Mouse (Mus musculus) lung, adult 10 weeks (tissue): Measurements from ENCODE around the gene Traf3. TPM values are rescaled to one million over a fixed set of nuclear protein-coding genes. Genes with fewer than 3 reads are reported as not detected.

Experiments
- polyA plus RNA-seq: library from polyadenylated mRNA; stranded (reverse); fragments of 350-450 nt; fragmentation: Illumina TruSeq; extraction: RNeasy Lipid Tissue Mini Kit (QIAGEN cat#74804); gene quantifications from one replicate; pipeline ENCODE4 v1.2.3, GENCODE M21; 2014; ENCODE audit warnings: low read depth, low replicate concordance; ENCODE audit not compliant: insufficient read depth

Traf3 gene
- polyA plus RNA-seq, result 4.9 TPM

GRCm38 (mm10) chr12:111165831-111166591 is at the start of gene Traf3:
Gene Traf3 (plus strand): TSS chr12:111166370.

GRCm38 (mm10) chr12:111184476-111184875 is 18.3 kb downstream of the Traf3 start, which contains the start of gene 4930595D18Rik:
Gene 4930595D18Rik (minus strand): TSS chr12:111184491.

GRCm38 (mm10) chr12:111270629-111271277 is 104.6 kb downstream of the Traf3 start, which contains the start of gene Amn:
Gene Amn (plus strand): TSS chr12:111271095.

Other genes with a start within 250 kb of the Traf3 start
- 4.6 TPM for gene Ankrd9, start 187.3 kb upstream of the Traf3 start, polyA plus RNA-seq
- gene Rcor1, start 127.0 kb upstream of the Traf3 start, polyA plus RNA-seq, result 7.6 TPM
- not detected for gene 4930595D18Rik, start 18.1 kb downstream of the Traf3 start, polyA plus RNA-seq
- not detected for gene Amn, start 104.7 kb downstream of the Traf3 start, polyA plus RNA-seq
- 51.7 TPM for gene Cdc42bpb, start 211.3 kb downstream of the Traf3 start, polyA plus RNA-seq
- gene Lbhd2, start 240.4 kb downstream of the Traf3 start, polyA plus RNA-seq, result not detected